Mouse (Mus musculus) stomach, embryonic 14.5 days (tissue): ENCODE measurements at regions not wholly inside any gene's neighbourhood (a gene's known extent, or its start where the extent isn't known, plus 50 kb on each side); places are given as distances from the start of the nearest gene placed in this dataset.

Experiments used
- ATAC-seq: fragments of 200-750 bp; cut with Nextera tagmentation; 2 replicates; pipeline ENCODE4 v1.8.0; 2017; ENCODE audit warnings: low read depth, moderate TSS enrichment; ENCODE audit not compliant: insufficient number of reproducible peaks, insufficient read depth, low FRiP score
- H3K27ac ChIP-seq: fragments of 300-500 bp; sonication (generic); 2 replicates; pipeline ENCODE4 v1.5.1; 2014; ENCODE audit warnings: mild to moderate bottlenecking, low read length, moderate library complexity, mixed read lengths
- H3K27me3 ChIP-seq: fragments of 300-500 bp; sonication (generic); 2 replicates; pipeline ENCODE4 v1.6.1; 2014; ENCODE audit warnings: low read length, control low read depth, mixed read lengths; ENCODE audit not compliant: control insufficient read depth, insufficient read depth
- H3K36me3 ChIP-seq: fragments of 300-500 bp; sonication (generic); 2 replicates; pipeline ENCODE4 v1.6.1; 2014; ENCODE audit warnings: mild to moderate bottlenecking, control low read depth, low read length, moderate library complexity, mixed read lengths; ENCODE audit not compliant: control insufficient read depth, insufficient read depth
- H3K4me1 ChIP-seq: fragments of 300-500 bp; sonication (generic); 2 replicates; pipeline ENCODE4 v1.6.1; 2014; ENCODE audit warnings: low read length, control low read depth, mixed read lengths; ENCODE audit not compliant: control insufficient read depth, insufficient read depth
- H3K4me2 ChIP-seq: fragments of 300-500 bp; sonication (generic); replicated peaks from 2 replicates; pipeline ENCODE4 v1.6.1; 2014; ENCODE audit warnings: low read depth, low read length, control low read depth
- H3K4me3 ChIP-seq: fragments of 300-500 bp; sonication (generic); 2 replicates; pipeline ENCODE4 v1.5.1; 2014; ENCODE audit warnings: low read depth, low read length, control low read depth
- H3K9ac ChIP-seq: fragments of 300-500 bp; sonication (generic); replicated peaks from 2 replicates; pipeline ENCODE4 v1.6.1; 2014; ENCODE audit warnings: low read depth, mild to moderate bottlenecking, control low read depth, low read length, moderate library complexity, mixed read lengths
- H3K9me3 ChIP-seq: fragments of 300-500 bp; sonication (generic); 2 replicates; pipeline ENCODE4 v1.6.1; 2016; ENCODE audit warnings: low read depth, low read length, control low read depth; ENCODE audit not compliant: control insufficient read depth
- WGBS: fragments of 180-500 bp; shearing (Covaris S2); extraction: QIAGEN DNeasy Blood & Tissue Kit; methylation state at CpG from one replicate; pipeline ENCODE4 v1.1.7; 2014; 5-methylcytosine and 5-hydroxymethylcytosine counted together

- WGBS: 31% methylated on average over 14 of the region's 14 CpGs
These were observed 60.9 kb upstream of the Foxk1 start for GRCm38 (mm10) chr5:142340205-142341025.

GRCm38 (mm10) chr5:142341026-142341432 is 60.3 kb upstream of the Foxk1 start:
- H3K27ac ChIP-seq: peak overlapping the region; percentile 39; the same call in 1 of the 2 replicates
- WGBS: 64% methylated on average over 3 of the region's 3 CpGs
- H3K36me3 ChIP-seq: no peaks in the 10 kb centered on the region
- H3K4me3 ChIP-seq: no peak overlapping the region
- no peak overlapping the region for H3K9ac ChIP-seq
- no peaks in the 10 kb centered on the region for H3K9me3 ChIP-seq
- H3K4me1 ChIP-seq: 0 out of 2 replicates have a peak, but pooled peaks cover 6% of the 10 kb centered on the region
- H3K27me3 ChIP-seq: no peaks in the 10 kb centered on the region
- H3K4me2 ChIP-seq: no peak overlapping the region
- no peak for ATAC-seq

More at GRCm38 (mm10) chr5:142340205-142341025, 60.9 kb upstream of the Foxk1 start:
- Histone ChIP-seq H3K27me3 (no peaks in the 10 kb centered on the region), H3K27ac (peak overlapping the region; percentile 39; the same call in 1 of the 2 replicates), H3K4me3 (no peak overlapping the region), H3K4me1 (0 out of 2 replicates have a peak, but pooled peaks cover 6% of the 10 kb centered on the region), H3K9me3 (no peaks in the 10 kb centered on the region), H3K4me2 (no peak overlapping the region), H3K9ac (no peak overlapping the region), H3K36me3 (no peaks in the 10 kb centered on the region)
- ATAC-seq: no peak

- 84% methylated on average over 1 of the region's 1 CpGs for WGBS
- Histone ChIP-seq H3K4me1 (0 out of 2 replicates have a peak, but pooled peaks cover 2% of the 10 kb centered on the region), H3K9me3 (peaks cover 5% of the 10 kb centered on the region; the same call in 1 of the 2 replicates), H3K27ac (no peak overlapping the region), H3K4me2 (no peak overlapping the region), H3K27me3 (no peaks in the 10 kb centered on the region), H3K36me3 (no peaks in the 10 kb centered on the region), H3K4me3 (no peak overlapping the region), H3K9ac (no peak overlapping the region)
- ATAC-seq: no peak
These were observed 54.8 kb upstream of the Foxk1 start for GRCm38 (mm10) chr5:142346454-142346853.

- Histone ChIP-seq H3K27me3 (no peaks in the 10 kb centered on the region), H3K4me3 (no peak overlapping the region), H3K27ac (no peak overlapping the region), H3K9me3 (peaks cover 5% of the 10 kb centered on the region; the same call in 1 of the 2 replicates), H3K4me1 (no peaks in the 10 kb centered on the region), H3K36me3 (no peaks in the 10 kb centered on the region), H3K9ac (no peak overlapping the region), H3K4me2 (no peak overlapping the region)
- no peak for ATAC-seq
- WGBS: 48% methylated on average over 5 of the region's 5 CpGs
These were observed 50.7 kb upstream of the Foxk1 start for GRCm38 (mm10) chr5:142350574-142350973.
